Mouse (Mus musculus): ENCODE data around the gene Nrxn3.

DNA sequence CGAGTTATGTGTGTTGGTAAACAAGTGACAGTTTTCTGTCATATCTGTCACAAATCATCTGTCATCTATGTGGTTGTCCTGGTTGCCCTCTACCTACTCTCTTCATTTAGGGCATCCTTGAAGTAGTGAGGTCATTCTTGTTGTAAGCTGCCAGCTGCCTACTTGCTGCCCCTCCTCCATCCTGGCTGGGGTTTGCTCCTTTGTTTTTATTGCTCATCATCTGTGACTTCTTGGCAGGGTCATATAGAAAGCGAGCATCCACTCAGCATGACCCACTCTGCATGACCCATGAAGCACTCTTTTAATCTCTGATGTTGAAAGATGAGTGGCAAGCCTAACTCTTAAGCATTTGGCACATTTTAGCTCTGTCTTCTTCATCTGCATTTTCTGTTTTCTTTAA is 194.1 kb downstream of the Nrxn3 start:
- no peak for TF ChIP-seq CTCF (IDR thresholded peaks at IDR 0.05; ENCODE audit: control insufficient read depth, insufficient read depth, insufficient replicate concordance, low read depth, low read length)
- no peak for TF ChIP-seq POLR2A (IDR thresholded peaks at IDR 0.05; ENCODE audit: control insufficient read depth, low read depth, low read length)
